Mouse (Mus musculus): ENCODE measurements at regions not wholly inside any gene's neighbourhood (a gene's known extent, or its start where the extent isn't known, plus 50 kb on each side); places are given as distances from the start of the nearest gene placed in this dataset.

DNA sequence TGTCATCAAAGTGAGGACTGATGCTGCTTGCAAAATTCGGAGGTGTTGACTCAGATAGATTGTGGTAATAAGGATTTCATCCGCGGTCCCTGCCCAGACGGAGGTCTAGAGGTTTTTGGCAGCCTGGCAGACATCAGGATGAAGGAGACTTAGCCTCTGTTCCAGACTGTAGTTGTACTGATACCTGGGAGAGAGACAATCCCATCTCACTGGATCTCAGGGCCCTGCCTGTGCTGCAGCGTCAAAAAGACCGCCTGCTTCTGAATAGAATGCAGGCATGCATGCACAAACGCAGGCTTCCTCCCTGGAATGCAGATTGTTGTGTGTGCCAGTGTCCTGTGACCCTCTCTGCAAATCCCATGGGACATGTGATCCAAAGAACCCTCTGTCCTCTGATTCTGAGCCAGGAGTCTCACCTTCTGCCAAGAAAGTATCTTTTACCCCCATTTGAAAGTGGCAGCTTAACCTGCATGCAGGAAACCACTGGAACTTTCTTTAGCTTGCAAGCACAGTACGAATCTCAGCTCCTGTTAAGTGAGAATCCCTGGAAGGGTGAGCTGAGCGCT lies 155.2 kb downstream of the Syk start:
- TF ChIP-seq POLR2A (IDR thresholded peaks at IDR 0.05; ENCODE audit: extremely low read depth, insufficient read depth, low read length) (no peak), CTCF (IDR thresholded peaks at IDR 0.05; ENCODE audit: extremely low read depth, insufficient read depth, low read length) (no peak)
